Mouse (Mus musculus) cerebellum, adult 2 months (tissue): ENCODE results near the gene Cd5.

Source experiments
- CTCF ChIP-seq: fragments of 200-500 bp; IDR thresholded peaks from 2 replicates; pipeline ENCODE4 v1.5.1; 2011; ENCODE audit warnings: low read depth, mild to moderate bottlenecking, control low read depth, low read length, moderate library complexity, borderline replicate concordance; ENCODE audit not compliant: insufficient read depth
- POLR2A ChIP-seq: fragments of 200-500 bp; IDR thresholded peaks from 2 replicates; pipeline ENCODE4 v1.6.1; 2011; ENCODE audit warnings: low read length, control low read depth, borderline replicate concordance; ENCODE audit not compliant: insufficient read depth

DNA sequence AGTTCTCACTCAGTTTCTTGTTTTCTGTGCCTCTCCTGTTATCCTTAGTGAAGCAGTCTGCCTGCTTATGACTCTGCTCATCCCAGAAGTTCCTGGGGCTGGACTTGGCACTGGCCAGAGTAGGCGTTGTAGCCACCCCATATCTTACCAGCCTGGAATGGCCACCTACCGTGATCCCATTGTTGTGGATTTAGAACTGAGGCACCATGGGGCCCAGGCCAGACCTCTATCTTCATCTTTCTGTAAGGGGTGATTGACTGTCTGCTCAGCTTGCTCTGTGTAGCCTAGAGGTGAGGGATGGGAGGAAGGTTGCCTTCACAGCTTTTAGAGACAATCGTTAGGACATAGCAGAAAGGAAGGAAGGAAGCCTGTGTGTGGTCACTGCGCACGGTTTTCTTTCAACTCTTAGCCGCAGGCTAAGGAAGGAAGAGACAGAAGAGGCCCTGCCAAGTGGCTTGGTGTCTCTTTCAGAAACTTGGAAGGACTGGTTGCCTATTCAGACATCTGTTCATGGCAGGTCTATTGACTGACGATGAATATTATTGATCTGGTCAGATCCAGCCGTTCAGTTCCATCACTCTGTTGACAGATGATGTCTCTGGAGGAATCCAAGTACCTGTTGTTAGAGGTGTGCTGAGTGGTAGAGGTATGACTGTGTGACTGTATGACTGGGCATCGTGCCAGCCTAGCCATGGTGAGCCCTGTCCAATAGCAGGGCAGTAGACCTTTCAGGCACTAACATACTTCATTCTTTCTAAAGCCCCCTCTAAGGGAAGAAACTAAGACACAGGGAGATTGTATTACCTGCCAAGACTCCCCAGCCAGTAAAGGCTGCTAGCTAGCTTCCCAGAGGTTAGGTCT is 40.4 kb downstream of the Cd5 start:
- no peak for TF ChIP-seq CTCF
- TF ChIP-seq POLR2A = no peak
